Comparison of ENCODE assay signal across 11 mouse cellular contexts in the genomic region with DNA sequence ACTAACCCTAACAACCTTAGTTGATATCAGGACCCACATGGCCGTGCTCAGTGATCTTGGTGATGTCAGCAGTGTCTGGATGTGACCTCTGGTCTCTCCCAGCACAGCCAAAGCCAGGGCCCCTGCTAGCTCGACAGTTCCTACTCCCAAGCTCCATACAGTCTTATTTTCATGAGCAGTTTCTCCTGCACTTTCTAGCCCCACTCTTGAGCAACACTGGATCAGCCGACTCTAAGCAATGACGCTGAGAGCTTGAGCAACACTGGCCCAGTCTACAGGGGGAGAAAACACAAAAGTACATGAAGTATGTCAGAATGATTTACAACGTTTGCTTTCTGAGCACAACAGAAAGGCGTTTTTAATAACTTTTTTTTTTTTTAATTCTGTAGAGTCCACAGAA. TPM values are rescaled to one million over a fixed set of nuclear protein-coding genes. Genes with fewer than 3 reads are reported as not detected.
DNase-seq lines count a peak whose midpoint lies in the region; ATAC-seq lines count a peak whose summit lies in the region.
"Had no signal": no experiment of that assay in that cellular context is flagged by ENCODE, and none has a peak within 500 bp of the region (broad histone marks: within the 10 kb centered on the region; RNA-seq: fewer than 3 reads in every experiment).

No protein-coding gene starts in this region.

- H3K4me1 ChIP-seq in liver, embryonic 13.5 days (replicated peaks): peaks cover 29% of the 10 kb centered on the region
- peaks cover 4% of the 10 kb centered on the region for H3K4me1 ChIP-seq in liver, embryonic 16.5 days (ENCODE audit: control insufficient read depth, low read depth, low read length)
- H3K4me1 ChIP-seq: hindbrain, embryonic 15.5 days; neural tube, embryonic 12.5 days had no signal

- H3K4me2 ChIP-seq in liver, embryonic 13.5 days: no peak overlapping the region
- H3K4me2 ChIP-seq in liver, embryonic 16.5 days (ENCODE audit: low read depth, low read length): no peak overlapping the region
- H3K4me2 ChIP-seq: heart, embryonic 11.5 days; hindbrain, embryonic 15.5 days; neural tube, embryonic 12.5 days had no signal

- no peak overlapping the region for H3K27ac ChIP-seq in liver, embryonic 13.5 days
- H3K27ac ChIP-seq in liver, embryonic 16.5 days (ENCODE audit: low read length): no peak overlapping the region
- H3K27ac ChIP-seq: hindbrain, embryonic 15.5 days; midbrain, embryonic 10.5 days; neural tube, embryonic 12.5 days had no signal

- no peaks in the 10 kb centered on the region for H3K36me3 ChIP-seq in liver, embryonic 13.5 days
- H3K36me3 ChIP-seq in liver, embryonic 16.5 days (ENCODE audit: control insufficient read depth, insufficient read depth): no peaks in the 10 kb centered on the region
- H3K36me3 ChIP-seq: midbrain, embryonic 10.5 days; neural tube, embryonic 12.5 days had no signal

- H3K9ac ChIP-seq in liver, embryonic 13.5 days: no peak overlapping the region
- no peak overlapping the region for H3K9ac ChIP-seq in liver, embryonic 16.5 days (ENCODE audit: low read depth, low read length)
- H3K9ac ChIP-seq: hindbrain, embryonic 15.5 days; neural tube, embryonic 12.5 days had no signal

- H3K27me3 ChIP-seq in liver, embryonic 13.5 days: no peaks in the 10 kb centered on the region
- no peaks in the 10 kb centered on the region for H3K27me3 ChIP-seq in liver, embryonic 16.5 days (ENCODE audit: control insufficient read depth, insufficient read depth, low read depth, low read length)
- H3K27me3 ChIP-seq: hindbrain, embryonic 15.5 days; neural tube, embryonic 12.5 days had no signal

- 0 out of 2 replicates have a peak, but pooled peaks have one; percentile 16 for ATAC-seq in liver, embryonic 13.5 days (ENCODE audit: low read depth)
- peak; percentile 56; the same call in 1 of the 2 replicates for ATAC-seq in liver, embryonic 16.5 days (ENCODE audit: low read depth)
- peak; percentile 82 for ATAC-seq in megakaryocyte progenitor cell, adult 5-6 weeks (replicated peaks; ENCODE audit: poor library complexity)

- no peak overlapping the region for H3K4me3 ChIP-seq in liver, embryonic 13.5 days (replicated peaks)
- H3K4me3 ChIP-seq in liver, embryonic 16.5 days (ENCODE audit: low read depth, low read length): no peak overlapping the region
- H3K4me3 ChIP-seq: hindbrain, embryonic 15.5 days; midbrain, embryonic 10.5 days; neural tube, embryonic 12.5 days had no signal

- WGBS in liver, embryonic 13.5 days (ENCODE audit: insufficient replicate concordance): 38% methylated on average over 6 of the region's 6 CpGs
- 32% methylated on average over 6 of the region's 6 CpGs for WGBS in liver, embryonic 16.5 days (ENCODE audit: insufficient replicate concordance)

- no peak for DNase-seq in liver, embryonic 13.5 days
- DNase-seq in liver: no peak
- DNase-seq in adrenal gland, postnatal 36 days: peak; percentile 37 to 62
- no peak for DNase-seq in embryo, embryonic 11 days
- no peak for DNase-seq in right cerebral cortex, postnatal 14 days

- no peaks in the 10 kb centered on the region for H3K9me3 ChIP-seq in liver, embryonic 13.5 days (replicated peaks)
- H3K9me3 ChIP-seq in liver, embryonic 16.5 days (replicated peaks; ENCODE audit: control insufficient read depth, low read length): no peaks in the 10 kb centered on the region
- H3K9me3 ChIP-seq: hindbrain, embryonic 15.5 days; midbrain, embryonic 10.5 days; neural tube, embryonic 12.5 days had no signal

RNA-seq across cellular contexts. Expression of a gene that starts 47.0 kb away (rescaled TPM):
- polyA plus RNA-seq in liver, embryonic 13.5 days (2015; fragmentation: Nextera tagmentation; extraction: Ambion mirVana): 16.8 and 17.7 TPM in 2 replicates
- total RNA-seq in adrenal gland, postnatal 36 days (2021): 10 to 100 TPM; 17.2 to 23.3 TPM
- 11.0 and 12.2 TPM in 2 replicates for polyA plus RNA-seq in liver, embryonic 16.5 days (2015; fragmentation: Nextera tagmentation; extraction: Ambion mirVana)
- 50.4 and 51.5 TPM in 2 replicates for total RNA-seq in megakaryocyte progenitor cell, adult 5-6 weeks (2015)
- 26.9 and 31.3 TPM in 2 replicates for total RNA-seq in megakaryocyte progenitor cell, adult 5-6 weeks (2017)

Comparison
In these comparisons a context has a peak if more than half of its experiments do, and no peak if none do; other contexts are left out.
1. ATAC-seq: peak in every context shown above with its lines; median percentile 82 in megakaryocyte progenitor cell, adult 5-6 weeks; 56 in liver, embryonic 16.5 days; 16 in liver, embryonic 13.5 days.
2. DNase-seq: peak in adrenal gland, postnatal 36 days (2 of 2); none in liver, embryonic 13.5 days (single experiment), liver (single experiment), embryo, embryonic 11 days (single experiment) and right cerebral cortex, postnatal 14 days (single experiment).